Mouse (Mus musculus): ENCODE measurements around the gene Ttll8. TPM values are rescaled to one million over a fixed set of nuclear protein-coding genes. Genes with fewer than 3 reads are reported as not detected.
A peak's percentile ranks its signal among the peaks of the same experiment; 100 is the strongest.

Ttll8 gene
- 0.17 TPM in 1 of 2 replicates, not detected in the other for polyA plus RNA-seq (2014; fragmentation: Nextera tagmentation; extraction: Ambion mirVana)

- Histone ChIP-seq H3K9me3 (ENCODE audit: control insufficient read depth, low read length) (no peaks in the 10 kb centered on the region), H3K4me2 (ENCODE audit: low read depth, low read length) (peak within 1 kb of the TSS; percentile 85), H3K4me1 (ENCODE audit: control insufficient read depth, insufficient read depth, low read length) (peaks cover 6% of the 10 kb centered on the region; the same call in 1 of the 2 replicates), H3K27me3 (replicated peaks; ENCODE audit: control insufficient read depth, insufficient read depth, low read length) (peaks cover 32% of the 10 kb centered on the region), H3K9ac (ENCODE audit: low read depth, low read length) (peak within 1 kb of the TSS; percentile 47), H3K36me3 (ENCODE audit: control insufficient read depth, insufficient read depth, low read length) (no peaks in the 10 kb centered on the region), H3K27ac (replicated peaks; ENCODE audit: low read depth, low read length) (no peak within 1 kb of the TSS), H3K4me3 (ENCODE audit: low read depth, low read length) (peak within 1 kb of the TSS; percentile 39)
- WGBS: 5% methylated on average over 35 of the region's 53 CpGs
- peak; percentile 23 for DNase-seq (ENCODE audit: low spot score)
- ATAC-seq (ENCODE audit: low read depth): peak; percentile 72
These were observed at the start of gene Ttll8 for GRCm38 (mm10) chr15:88954368-88955072. Ttll8 (minus strand) TSS chr15:88954418.

- 71% methylated on average over 3 of the region's 3 CpGs for WGBS
- no peak for ATAC-seq (ENCODE audit: low read depth)
- Histone ChIP-seq H3K27me3 (replicated peaks; ENCODE audit: control insufficient read depth, insufficient read depth, low read length) (no peaks in the 10 kb centered on the region), H3K4me1 (ENCODE audit: control insufficient read depth, insufficient read depth, low read length) (no peaks in the 10 kb centered on the region), H3K36me3 (ENCODE audit: control insufficient read depth, insufficient read depth, low read length) (no peaks in the 10 kb centered on the region), H3K4me2 (ENCODE audit: low read depth, low read length) (no peak overlapping the region), H3K27ac (replicated peaks; ENCODE audit: low read depth, low read length) (no peak overlapping the region), H3K9ac (ENCODE audit: low read depth, low read length) (no peak overlapping the region), H3K9me3 (ENCODE audit: control insufficient read depth, low read length) (no peaks in the 10 kb centered on the region), H3K4me3 (ENCODE audit: low read depth, low read length) (no peak overlapping the region)
- no peak for DNase-seq (ENCODE audit: low spot score)
These were observed 47.0 kb upstream of the Ttll8 start for GRCm38 (mm10) chr15:89001245-89001644.

- no peak overlapping the region for H3K4me3 ChIP-seq (ENCODE audit: low read depth, low read length)
- no peak overlapping the region for H3K4me2 ChIP-seq (ENCODE audit: low read depth, low read length)
- ATAC-seq (ENCODE audit: low read depth) (no peak), DNase-seq (ENCODE audit: low spot score) (no peak)
- no peak overlapping the region for H3K27ac ChIP-seq (replicated peaks; ENCODE audit: low read depth, low read length)
- WGBS: 41% methylated on average over 2 of the region's 2 CpGs
- no peaks in the 10 kb centered on the region for H3K9me3 ChIP-seq (ENCODE audit: control insufficient read depth, low read length)
- H3K27me3 ChIP-seq (replicated peaks; ENCODE audit: control insufficient read depth, insufficient read depth, low read length): no peaks in the 10 kb centered on the region
- H3K36me3 ChIP-seq (ENCODE audit: control insufficient read depth, insufficient read depth, low read length): no peaks in the 10 kb centered on the region
- H3K9ac ChIP-seq (ENCODE audit: low read depth, low read length): no peak overlapping the region
- H3K4me1 ChIP-seq (ENCODE audit: control insufficient read depth, insufficient read depth, low read length): no peaks in the 10 kb centered on the region
These were observed 46.1 kb upstream of the Ttll8 start for GRCm38 (mm10) chr15:89000367-89000766.

DNA sequence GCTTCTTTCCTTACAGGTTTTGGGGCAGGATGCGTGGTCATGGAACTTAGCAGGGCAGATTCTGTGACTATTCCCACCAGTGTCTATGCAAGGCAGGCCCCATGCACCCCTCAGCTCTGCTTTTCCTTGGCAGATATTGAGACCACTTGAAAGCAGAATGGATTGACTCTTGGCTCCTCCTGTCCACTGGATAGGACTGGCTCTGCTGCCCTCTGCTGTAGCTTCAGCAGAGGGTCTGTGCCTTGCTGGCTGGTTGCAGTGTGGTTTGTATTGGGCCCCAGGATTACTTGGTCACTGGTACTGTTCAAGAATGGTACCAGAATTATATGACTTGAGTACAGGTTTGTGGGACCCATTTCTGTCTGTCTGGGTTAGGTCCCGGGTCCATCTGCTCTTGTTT, 44.9 kb upstream of the Ttll8 start:
- no peaks in the 10 kb centered on the region for H3K4me1 ChIP-seq (ENCODE audit: control insufficient read depth, insufficient read depth, low read length)
- WGBS: 88% methylated on average over 2 of the region's 2 CpGs
- no peak overlapping the region for H3K27ac ChIP-seq (replicated peaks; ENCODE audit: low read depth, low read length)
- no peak for ATAC-seq (ENCODE audit: low read depth)
- H3K9me3 ChIP-seq (ENCODE audit: control insufficient read depth, low read length): no peaks in the 10 kb centered on the region
- no peak for DNase-seq (ENCODE audit: low spot score)
- H3K36me3 ChIP-seq (ENCODE audit: control insufficient read depth, insufficient read depth, low read length): no peaks in the 10 kb centered on the region
- no peak overlapping the region for H3K4me3 ChIP-seq (ENCODE audit: low read depth, low read length)
- H3K27me3 ChIP-seq (replicated peaks; ENCODE audit: control insufficient read depth, insufficient read depth, low read length): no peaks in the 10 kb centered on the region
- H3K9ac ChIP-seq (ENCODE audit: low read depth, low read length): no peak overlapping the region
- H3K4me2 ChIP-seq (ENCODE audit: low read depth, low read length): no peak overlapping the region

DNA sequence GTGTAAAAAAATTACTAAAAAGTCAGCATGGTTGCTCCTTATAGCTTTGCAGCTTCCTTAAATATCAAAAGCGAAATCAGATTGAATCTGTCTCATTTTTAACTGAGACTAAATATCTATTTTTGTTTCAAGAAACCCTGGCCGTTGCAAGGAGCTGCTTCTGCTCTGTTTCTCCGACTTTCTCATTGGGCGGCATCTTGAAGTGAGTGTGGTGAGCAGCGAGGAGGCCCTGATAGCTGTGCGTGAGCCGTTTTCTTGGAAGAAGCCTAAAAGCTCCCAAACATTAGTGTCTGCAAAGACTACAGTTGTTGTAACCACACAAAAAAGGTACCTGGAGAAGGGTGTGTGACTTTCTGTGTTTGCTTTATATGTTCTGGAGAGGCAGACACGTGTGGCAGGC, 44.4 kb upstream of the Ttll8 start:
- Histone ChIP-seq H3K4me1 (ENCODE audit: control insufficient read depth, insufficient read depth, low read length) (no peaks in the 10 kb centered on the region), H3K27me3 (replicated peaks; ENCODE audit: control insufficient read depth, insufficient read depth, low read length) (no peaks in the 10 kb centered on the region), H3K9ac (ENCODE audit: low read depth, low read length) (no peak overlapping the region), H3K9me3 (ENCODE audit: control insufficient read depth, low read length) (no peaks in the 10 kb centered on the region), H3K36me3 (ENCODE audit: control insufficient read depth, insufficient read depth, low read length) (no peaks in the 10 kb centered on the region), H3K4me3 (ENCODE audit: low read depth, low read length) (no peak overlapping the region), H3K27ac (replicated peaks; ENCODE audit: low read depth, low read length) (no peak overlapping the region), H3K4me2 (ENCODE audit: low read depth, low read length) (no peak overlapping the region)
- WGBS: 71% methylated on average over 8 of the region's 8 CpGs
- ATAC-seq (ENCODE audit: low read depth) (no peak), DNase-seq (ENCODE audit: low spot score) (no peak)

GRCm38 (mm10) chr15:88989236-88989635, 35.0 kb upstream of the Ttll8 start:
- WGBS: 36% methylated on average over 2 of the region's 2 CpGs
- H3K9ac ChIP-seq (ENCODE audit: low read depth, low read length): no peak overlapping the region
- H3K27ac ChIP-seq (replicated peaks; ENCODE audit: low read depth, low read length): no peak overlapping the region
- no peaks in the 10 kb centered on the region for H3K27me3 ChIP-seq (replicated peaks; ENCODE audit: control insufficient read depth, insufficient read depth, low read length)
- DNase-seq (ENCODE audit: low spot score) (peak; percentile 8), ATAC-seq (ENCODE audit: low read depth) (no peak)
- H3K36me3 ChIP-seq (ENCODE audit: control insufficient read depth, insufficient read depth, low read length): no peaks in the 10 kb centered on the region
- no peak overlapping the region for H3K4me2 ChIP-seq (ENCODE audit: low read depth, low read length)
- H3K4me1 ChIP-seq (ENCODE audit: control insufficient read depth, insufficient read depth, low read length): no peaks in the 10 kb centered on the region
- H3K4me3 ChIP-seq (ENCODE audit: low read depth, low read length): no peak overlapping the region
- H3K9me3 ChIP-seq (ENCODE audit: control insufficient read depth, low read length): no peaks in the 10 kb centered on the region

DNA sequence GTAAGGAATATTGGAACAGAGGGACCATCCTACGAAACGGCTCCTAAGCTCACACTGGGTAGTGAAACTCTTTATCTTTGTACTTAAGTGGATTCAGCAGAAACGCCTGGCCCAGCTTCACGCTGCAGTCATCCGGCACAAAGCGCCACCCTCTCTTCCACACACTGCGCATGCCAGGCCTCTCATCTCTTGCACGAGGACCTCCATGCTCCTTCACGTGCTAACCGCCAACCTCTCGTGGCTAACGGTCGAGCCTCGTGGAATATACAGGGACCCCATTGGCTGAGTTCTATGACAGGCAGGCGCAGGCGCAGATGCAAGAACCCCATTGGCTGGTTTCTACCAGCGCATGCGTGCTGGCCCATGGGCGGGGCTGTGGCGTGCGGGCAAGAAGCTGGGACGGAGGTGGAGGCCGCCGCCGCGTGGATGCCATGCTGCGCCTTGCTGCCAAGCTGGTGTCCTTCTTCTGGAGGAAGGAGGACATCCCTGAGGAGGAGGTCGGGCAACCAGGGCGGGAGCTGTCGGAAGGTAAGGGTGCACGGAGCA, 28.4 kb upstream of the Ttll8 start, which contains the start of gene Mov10l1:
TSS of gene Mov10l1 (plus strand) at position 376 of the 546 bp plus-strand sequence.
- WGBS: 92% methylated on average over 27 of the region's 31 CpGs
- no peaks in the 10 kb centered on the region for H3K36me3 ChIP-seq (ENCODE audit: control insufficient read depth, insufficient read depth, low read length)
- no peaks in the 10 kb centered on the region for H3K27me3 ChIP-seq (replicated peaks; ENCODE audit: control insufficient read depth, insufficient read depth, low read length)
- no peaks in the 10 kb centered on the region for H3K9me3 ChIP-seq (ENCODE audit: control insufficient read depth, low read length)
- no peak within 1 kb of the TSS for H3K9ac ChIP-seq (ENCODE audit: low read depth, low read length)
- no peaks in the 10 kb centered on the region for H3K4me1 ChIP-seq (ENCODE audit: control insufficient read depth, insufficient read depth, low read length)
- no peak for ATAC-seq (ENCODE audit: low read depth)
- no peak for DNase-seq (ENCODE audit: low spot score)
- no peak within 1 kb of the TSS for H3K4me3 ChIP-seq (ENCODE audit: low read depth, low read length)
- H3K4me2 ChIP-seq (ENCODE audit: low read depth, low read length): no peak within 1 kb of the TSS
- no peak within 1 kb of the TSS for H3K27ac ChIP-seq (replicated peaks; ENCODE audit: low read depth, low read length)

- Histone ChIP-seq H3K4me3 (ENCODE audit: low read depth, low read length) (no peak overlapping the region), H3K27me3 (replicated peaks; ENCODE audit: control insufficient read depth, insufficient read depth, low read length) (no peaks in the 10 kb centered on the region), H3K4me1 (ENCODE audit: control insufficient read depth, insufficient read depth, low read length) (no peaks in the 10 kb centered on the region), H3K36me3 (ENCODE audit: control insufficient read depth, insufficient read depth, low read length) (no peaks in the 10 kb centered on the region), H3K9me3 (ENCODE audit: control insufficient read depth, low read length) (no peaks in the 10 kb centered on the region), H3K27ac (replicated peaks; ENCODE audit: low read depth, low read length) (no peak overlapping the region), H3K4me2 (ENCODE audit: low read depth, low read length) (no peak overlapping the region), H3K9ac (ENCODE audit: low read depth, low read length) (no peak overlapping the region)
- DNase-seq (ENCODE audit: low spot score): no peak
- no peak for ATAC-seq (ENCODE audit: low read depth)
- WGBS: 71% methylated on average over 3 of the region's 3 CpGs
These were observed 24.9 kb upstream of the Ttll8 start for GRCm38 (mm10) chr15:88979138-88979446.

Measured in embryonic facial prominence, embryonic 14.5 days (tissue).